In genomic region chr10:7180296-7180695, GRCm38 (mm10) we compare ENCODE assay signal across 31 mouse cellular contexts. TPM values are rescaled to one million over a fixed set of nuclear protein-coding genes. Genes with fewer than 3 reads are reported as not detected.
A peak's percentile ranks its signal among the peaks of the same experiment; 100 is the strongest.
DNase-seq lines count a peak whose midpoint lies in the region; ATAC-seq lines count a peak whose summit lies in the region.
"Had no signal": no experiment of that assay in that cellular context is flagged by ENCODE, and none has a peak within 500 bp of the region (broad histone marks: within the 10 kb centered on the region; RNA-seq: fewer than 3 reads in every experiment).

No protein-coding gene starts in this region.

- ATAC-seq in kidney, embryonic 15.5 days (replicated peaks; ENCODE audit: low FRiP score), result no peak
- ATAC-seq in stomach, embryonic 16.5 days (ENCODE audit: insufficient read depth, low FRiP score), result no peak
- ATAC-seq: CD4-positive, CD25-positive, alpha-beta regulatory T cell, adult 4 months; forebrain, embryonic 13.5 days; inflammation-experienced regulatory T-cells, adult 6 months had no signal

- H3K4me3 ChIP-seq in kidney, embryonic 15.5 days (replicated peaks), result no peak overlapping the region
- no peak overlapping the region for H3K4me3 ChIP-seq in stomach, embryonic 16.5 days (replicated peaks; ENCODE audit: low read length)
- H3K4me3 ChIP-seq: embryonic facial prominence, embryonic 15.5 days; forebrain, embryonic 13.5 days; hindbrain, embryonic 10.5 days; hindbrain, embryonic 15.5 days; layer of hippocampus, adult 2 months; liver, embryonic 15.5 days; lung, embryonic 15.5 days; midbrain, embryonic 10.5 days; myocyte; neural tube, embryonic 12.5 days; stomach, embryonic 15.5 days had no signal

- H3K36me3 ChIP-seq in kidney, embryonic 15.5 days, result no peaks in the 10 kb centered on the region
- 0 out of 2 replicates have a peak, but pooled peaks cover 3% of the 10 kb centered on the region for H3K36me3 ChIP-seq in stomach, embryonic 16.5 days (ENCODE audit: control insufficient read depth, insufficient read depth, low read length)
- H3K36me3 ChIP-seq: embryonic facial prominence, embryonic 15.5 days; hindbrain, embryonic 10.5 days; hindbrain, embryonic 15.5 days; liver, embryonic 15.5 days; lung, embryonic 15.5 days; midbrain, embryonic 10.5 days; neural tube, embryonic 12.5 days; stomach, embryonic 15.5 days had no signal

- H3K27me3 ChIP-seq in kidney, embryonic 15.5 days, result no peaks in the 10 kb centered on the region
- no peaks in the 10 kb centered on the region for H3K27me3 ChIP-seq in stomach, embryonic 16.5 days (ENCODE audit: control insufficient read depth, insufficient read depth, low read length)
- H3K27me3 ChIP-seq: embryonic facial prominence, embryonic 15.5 days; forebrain, embryonic 13.5 days; hindbrain, embryonic 15.5 days; liver, embryonic 15.5 days; lung, embryonic 15.5 days; neural tube, embryonic 12.5 days; stomach, embryonic 15.5 days had no signal

- no peak overlapping the region for H3K9ac ChIP-seq in kidney, embryonic 15.5 days
- H3K9ac ChIP-seq in stomach, embryonic 16.5 days (ENCODE audit: low read length), result no peak overlapping the region
- H3K9ac ChIP-seq: embryonic facial prominence, embryonic 15.5 days; forebrain, embryonic 13.5 days; hindbrain, embryonic 15.5 days; liver, embryonic 15.5 days; lung, embryonic 15.5 days; neural tube, embryonic 12.5 days; stomach, embryonic 15.5 days had no signal

- no peak overlapping the region for H3K27ac ChIP-seq in kidney, embryonic 15.5 days
- peak overlapping the region; percentile 75 for H3K27ac ChIP-seq in stomach, embryonic 16.5 days (ENCODE audit: low read length)
- H3K27ac ChIP-seq: embryonic facial prominence, embryonic 15.5 days; forebrain, embryonic 13.5 days; hindbrain, embryonic 10.5 days; hindbrain, embryonic 15.5 days; layer of hippocampus, adult 2 months; liver, embryonic 15.5 days; lung, embryonic 15.5 days; midbrain, embryonic 10.5 days; neural tube, embryonic 12.5 days; stomach, embryonic 15.5 days had no signal

- H3K9me3 ChIP-seq in kidney, embryonic 15.5 days (replicated peaks), result no peaks in the 10 kb centered on the region
- H3K9me3 ChIP-seq in stomach, embryonic 16.5 days (replicated peaks; ENCODE audit: control insufficient read depth, low read length), result peaks cover 2% of the 10 kb centered on the region
- H3K9me3 ChIP-seq: embryonic facial prominence, embryonic 15.5 days; forebrain, embryonic 13.5 days; hindbrain, embryonic 15.5 days; liver, embryonic 15.5 days; lung, embryonic 15.5 days; midbrain, embryonic 10.5 days; neural tube, embryonic 12.5 days; stomach, embryonic 15.5 days had no signal

- WGBS in kidney, embryonic 15.5 days, result 63% methylated on average over 5 of the region's 5 CpGs
- WGBS in stomach, embryonic 16.5 days, result 68% methylated on average over 5 of the region's 5 CpGs

- DNase-seq in kidney, adult 18-20 months, result peak; percentile 33
- DNase-seq in urinary bladder, postnatal 14 days (ENCODE audit: low spot score), result peak; percentile 74
- no peak for DNase-seq in urinary bladder, adult 2 months (ENCODE audit: low spot score)
- DNase-seq in kidney, postnatal 10 days, result peak; percentile 42
- DNase-seq in gastrocnemius, postnatal 25 days, result no peak
- DNase-seq: adrenal gland, postnatal 14 days; cerebellum, adult 11 months; cerebellum, postnatal 10 days; gastrocnemius, postnatal 10 days; heart, postnatal 14 days; left cerebral cortex, postnatal 4 days; liver; right cerebral cortex, adult 18-20 months; right cerebral cortex, postnatal 4 days; thymus, adult 18-20 months; thymus, postnatal 25 days had no signal

- peaks cover 80% of the 10 kb centered on the region for H3K4me1 ChIP-seq in kidney, embryonic 15.5 days
- H3K4me1 ChIP-seq in stomach, embryonic 16.5 days (ENCODE audit: control insufficient read depth, insufficient read depth, low read length), result peaks cover 43% of the 10 kb centered on the region

- H3K4me2 ChIP-seq in kidney, embryonic 15.5 days, result no peak overlapping the region
- H3K4me2 ChIP-seq in stomach, embryonic 16.5 days (ENCODE audit: low read depth, low read length), result no peak overlapping the region
- H3K4me2 ChIP-seq: embryonic facial prominence, embryonic 15.5 days; forebrain, embryonic 13.5 days; hindbrain, embryonic 15.5 days; liver, embryonic 15.5 days; lung, embryonic 15.5 days; neural tube, embryonic 12.5 days; stomach, embryonic 15.5 days had no signal

RNA-seq across cellular contexts. Expression of gene Cnksr3, which starts 31.7 kb away (rescaled TPM):
- 17.1 and 18.7 TPM in 2 replicates for polyA plus RNA-seq in kidney, embryonic 15.5 days (2015; fragmentation: Nextera tagmentation; extraction: Ambion mirVana)
- polyA plus RNA-seq in urinary bladder, adult 2 months (2012; rRNA removed), result 25.0 and 26.8 TPM in 2 replicates
- 14.1 and 14.8 TPM in 2 replicates for polyA plus RNA-seq in stomach, embryonic 16.5 days (2015; fragmentation: Nextera tagmentation; extraction: Ambion mirVana)
- total RNA-seq in gastrocnemius, postnatal 25 days (2021), result 1 to 10 TPM; 4.0 TPM

Comparison
In these comparisons a context has a peak if more than half of its experiments do, and no peak if none do; other contexts are left out.
1. DNase-seq: peak in kidney, adult 18-20 months (single experiment), urinary bladder, postnatal 14 days (single experiment) and kidney, postnatal 10 days (single experiment); none in urinary bladder, adult 2 months (single experiment) and gastrocnemius, postnatal 25 days (single experiment).